Comparison of ENCODE assay signal across 7 mouse cellular contexts in genomic region chr6:88084278-88085151, GRCm38 (mm10). TPM values are rescaled to one million over a fixed set of nuclear protein-coding genes. Genes with fewer than 3 reads are reported as not detected.
DNase-seq lines count a peak whose midpoint lies in the region; ATAC-seq and TF ChIP-seq lines count a peak whose summit lies in the region.

Gene Rpn1, plus strand, starts transcription at chr6:88084482.

- peaks cover 23% of the 10 kb centered on the region for H3K4me1 ChIP-seq in embryonic facial prominence, embryonic 12.5 days
- H3K4me1 ChIP-seq in kidney, adult 2 months (ENCODE audit: control insufficient read depth, insufficient read depth, low read length): peaks cover 6% of the 10 kb centered on the region; the same call in 1 of the 2 replicates
- peaks cover 24% of the 10 kb centered on the region for H3K4me1 ChIP-seq in limb, embryonic 12.5 days (replicated peaks)
- H3K4me1 ChIP-seq in midbrain, embryonic 15.5 days: peaks cover 30% of the 10 kb centered on the region
- peaks cover 2% of the 10 kb centered on the region for H3K4me1 ChIP-seq in spleen, adult 2 months (ENCODE audit: control insufficient read depth, insufficient read depth, insufficient read length)

- WGBS in embryonic facial prominence, embryonic 12.5 days: under 1% methylated on average over 71 of the region's 71 CpGs
- under 1% methylated on average over 71 of the region's 71 CpGs for WGBS in kidney, adult 2 months
- WGBS in limb, embryonic 12.5 days: under 1% methylated on average over 70 of the region's 71 CpGs
- WGBS in midbrain, embryonic 15.5 days: 0% methylated on average over 71 of the region's 71 CpGs
- WGBS in spleen, adult 2 months: under 1% methylated on average over 71 of the region's 71 CpGs

- H3K4me3 ChIP-seq in embryonic facial prominence, embryonic 12.5 days: peak within 1 kb of the TSS; percentile 96
- H3K4me3 ChIP-seq in kidney, adult 2 months (ENCODE audit: insufficient read depth, low read depth, low read length): peak within 1 kb of the TSS; percentile 86
- peak within 1 kb of the TSS; percentile 94 for H3K4me3 ChIP-seq in limb, embryonic 12.5 days (replicated peaks)
- H3K4me3 ChIP-seq in midbrain, embryonic 15.5 days: peak within 1 kb of the TSS; percentile 97
- peak within 1 kb of the TSS; percentile 91 for H3K4me3 ChIP-seq in spleen, adult 2 months (ENCODE audit: extremely low read depth, insufficient read depth, insufficient read length)

- H3K27me3 ChIP-seq in embryonic facial prominence, embryonic 12.5 days: no peaks in the 10 kb centered on the region
- H3K27me3 ChIP-seq in kidney, adult 2 months (replicated peaks; ENCODE audit: control insufficient read depth, insufficient read depth, low read length): no peaks in the 10 kb centered on the region
- 0 out of 2 replicates have a peak, but pooled peaks cover 3% of the 10 kb centered on the region for H3K27me3 ChIP-seq in limb, embryonic 12.5 days
- H3K27me3 ChIP-seq in midbrain, embryonic 15.5 days (replicated peaks): no peaks in the 10 kb centered on the region
- H3K27me3 ChIP-seq in spleen, adult 2 months (ENCODE audit: control insufficient read depth, insufficient read depth, low read length): no peaks in the 10 kb centered on the region

- peak within 1 kb of the TSS; percentile 86 for H3K4me2 ChIP-seq in embryonic facial prominence, embryonic 12.5 days (replicated peaks)
- H3K4me2 ChIP-seq in limb, embryonic 12.5 days: peak within 1 kb of the TSS; percentile 84
- H3K4me2 ChIP-seq in midbrain, embryonic 15.5 days: peak within 1 kb of the TSS; percentile 91

- peak; percentile 100 for DNase-seq in adrenal gland, postnatal 25 days
- peak; percentile 97 to 100 for DNase-seq in heart, adult 18-20 months
- peak; percentile 99 for DNase-seq in kidney, adult 2 months
- DNase-seq in spleen, adult 2 months (ENCODE audit: low read depth in 1 of 2, low spot score in 2 of 2): peak; percentile 87 to 99

- H3K27ac ChIP-seq in embryonic facial prominence, embryonic 12.5 days: peak within 1 kb of the TSS; percentile 66
- peak within 1 kb of the TSS; percentile 19; the same call in 1 of the 2 replicates for H3K27ac ChIP-seq in kidney, adult 2 months (ENCODE audit: insufficient read depth, low read depth, low read length)
- peak within 1 kb of the TSS; percentile 83 for H3K27ac ChIP-seq in limb, embryonic 12.5 days
- peak within 1 kb of the TSS; percentile 87 for H3K27ac ChIP-seq in midbrain, embryonic 15.5 days
- H3K27ac ChIP-seq in spleen, adult 2 months (ENCODE audit: insufficient read depth, low read length): peak within 1 kb of the TSS; percentile 60

- ATAC-seq in embryonic facial prominence, embryonic 12.5 days (ENCODE audit: insufficient number of reproducible peaks, insufficient read depth, low FRiP score, low TSS enrichment): peak; percentile 90
- peak; percentile 90 for ATAC-seq in limb, embryonic 12.5 days (ENCODE audit: insufficient number of reproducible peaks, insufficient read depth, low FRiP score, low TSS enrichment, low read depth)
- peak; percentile 98 for ATAC-seq in midbrain, embryonic 15.5 days (replicated peaks)

- peaks cover 6% of the 10 kb centered on the region; the same call in 1 of the 2 replicates for H3K36me3 ChIP-seq in embryonic facial prominence, embryonic 12.5 days
- no peaks in the 10 kb centered on the region for H3K36me3 ChIP-seq in kidney, adult 2 months (ENCODE audit: control insufficient read depth, insufficient read depth, low read length)
- H3K36me3 ChIP-seq in limb, embryonic 12.5 days: peaks cover 16% of the 10 kb centered on the region
- H3K36me3 ChIP-seq in midbrain, embryonic 15.5 days (replicated peaks): 0 out of 2 replicates have a peak, but pooled peaks cover 5% of the 10 kb centered on the region
- H3K36me3 ChIP-seq in spleen, adult 2 months (ENCODE audit: control insufficient read depth, insufficient read depth, low read length): no peaks in the 10 kb centered on the region; the same call in 1 of the 2 replicates

- H3K9ac ChIP-seq in embryonic facial prominence, embryonic 12.5 days: peak within 1 kb of the TSS; percentile 95
- H3K9ac ChIP-seq in limb, embryonic 12.5 days (replicated peaks): peak within 1 kb of the TSS; percentile 90
- peak within 1 kb of the TSS; percentile 97 for H3K9ac ChIP-seq in midbrain, embryonic 15.5 days

- TF ChIP-seq CTCF in kidney, adult 2 months (conservative IDR thresholded peaks at IDR 0.05; ENCODE audit: insufficient read depth, insufficient read length, low read depth, low read length): no peak
- TF ChIP-seq CTCF in spleen, adult 2 months (IDR thresholded peaks at IDR 0.05; ENCODE audit: extremely low read depth, insufficient read depth, insufficient read length, insufficient replicate concordance): no peak

- no peaks in the 10 kb centered on the region for H3K9me3 ChIP-seq in embryonic facial prominence, embryonic 12.5 days
- H3K9me3 ChIP-seq in limb, embryonic 12.5 days: no peaks in the 10 kb centered on the region
- H3K9me3 ChIP-seq in midbrain, embryonic 15.5 days: no peaks in the 10 kb centered on the region

- TF ChIP-seq POLR2A in kidney, adult 2 months (IDR thresholded peaks at IDR 0.05; ENCODE audit: low read depth, low read length): peak; percentile 12
- TF ChIP-seq POLR2A in spleen, adult 2 months (IDR thresholded peaks at IDR 0.05; ENCODE audit: low read depth, low read length): peak; percentile 49

RNA-seq across cellular contexts. Expression of gene Rpn1, which starts in this region (rescaled TPM):
- 211 and 212 TPM in 2 replicates for total RNA-seq in adrenal gland, postnatal 25 days (2021)
- polyA plus RNA-seq in embryonic facial prominence, embryonic 12.5 days (2016; fragmentation: Nextera tagmentation; extraction: Ambion mirVana): 345 and 352 TPM in 2 replicates
- 100 to 1,000 TPM; 104 to 108 TPM for total RNA-seq in heart, adult 18-20 months (2021)
- polyA plus RNA-seq in kidney, adult 2 months (2012; rRNA removed): 161 and 188 TPM in 2 replicates
- 333 and 337 TPM in 2 replicates for polyA plus RNA-seq in limb, embryonic 12.5 days (2016; fragmentation: Nextera tagmentation; extraction: Ambion mirVana)
- polyA plus RNA-seq in midbrain, embryonic 15.5 days (2015; fragmentation: Nextera tagmentation; extraction: Ambion mirVana): 310 and 326 TPM in 2 replicates
- 85.9 and 94.1 TPM in 2 replicates for polyA plus RNA-seq in spleen, adult 2 months (2012; rRNA removed)

Comparison
In these comparisons a context has a peak if more than half of its experiments do, and no peak if none do; other contexts are left out.
1. Peak in every context shown above with its lines: DNase-seq, ATAC-seq, H3K4me3 ChIP-seq and H3K27ac ChIP-seq.
2. H3K27ac ChIP-seq: peak in every context shown above with its lines; median percentile 87 in midbrain, embryonic 15.5 days; 83 in limb, embryonic 12.5 days; 66 in embryonic facial prominence, embryonic 12.5 days; 60 in spleen, adult 2 months; 19 in kidney, adult 2 months.